Mouse (Mus musculus) c-Kit-positive CD71-positive TER-119-negative erythroid progenitor cells, embryonic 14.5 days (primary cell): ENCODE data around the gene Gm11992.

Experiments used
- DNase-seq: peaks from one replicate; pipeline ENCODE4 v3.0.0-alpha.2; 2013; ENCODE audit warnings: low read depth

The Gm11992 gene

DNA sequence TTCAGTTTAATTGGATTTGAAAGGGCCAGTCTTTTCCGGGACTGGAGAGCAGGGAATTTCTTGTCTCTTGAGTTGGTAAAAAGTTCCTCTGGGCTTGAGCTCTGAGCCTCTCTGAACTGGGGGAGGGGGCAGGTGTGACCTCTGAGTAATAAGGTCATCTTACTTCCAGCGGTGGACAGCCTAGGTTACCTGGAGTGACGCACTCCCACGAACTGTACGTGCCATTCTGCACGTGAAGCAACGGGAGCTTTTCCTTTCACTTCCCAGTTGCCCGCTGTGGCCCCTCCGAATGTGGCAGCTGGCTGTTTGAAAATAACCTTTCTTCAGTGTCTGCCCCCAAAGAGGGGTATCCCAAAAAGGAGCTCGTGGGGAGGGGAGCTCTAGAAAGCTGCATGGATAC, 67.7 kb downstream of the Gm11992 start:
- no peak for DNase-seq

DNA sequence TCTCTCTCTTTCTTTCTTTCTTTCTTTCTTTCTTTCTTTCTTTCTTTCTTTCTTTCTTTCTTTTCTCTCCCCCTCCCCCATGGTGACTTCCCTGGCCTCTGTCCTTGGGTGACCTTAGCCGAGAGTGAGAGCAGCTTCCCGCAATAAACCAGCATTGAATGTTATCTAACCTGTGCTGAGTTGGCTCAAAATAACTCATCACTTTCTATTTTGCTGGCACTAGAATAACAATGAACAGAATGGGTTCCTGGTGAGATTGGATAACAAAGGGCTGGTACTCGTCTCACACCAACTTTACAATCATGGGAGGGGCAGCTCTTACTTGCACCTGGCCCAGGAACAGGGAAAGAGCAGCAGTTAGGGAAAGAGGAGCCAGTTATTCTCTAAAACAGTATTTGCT, 68.5 kb downstream of the Gm11992 start:
- no peak for DNase-seq

DNA sequence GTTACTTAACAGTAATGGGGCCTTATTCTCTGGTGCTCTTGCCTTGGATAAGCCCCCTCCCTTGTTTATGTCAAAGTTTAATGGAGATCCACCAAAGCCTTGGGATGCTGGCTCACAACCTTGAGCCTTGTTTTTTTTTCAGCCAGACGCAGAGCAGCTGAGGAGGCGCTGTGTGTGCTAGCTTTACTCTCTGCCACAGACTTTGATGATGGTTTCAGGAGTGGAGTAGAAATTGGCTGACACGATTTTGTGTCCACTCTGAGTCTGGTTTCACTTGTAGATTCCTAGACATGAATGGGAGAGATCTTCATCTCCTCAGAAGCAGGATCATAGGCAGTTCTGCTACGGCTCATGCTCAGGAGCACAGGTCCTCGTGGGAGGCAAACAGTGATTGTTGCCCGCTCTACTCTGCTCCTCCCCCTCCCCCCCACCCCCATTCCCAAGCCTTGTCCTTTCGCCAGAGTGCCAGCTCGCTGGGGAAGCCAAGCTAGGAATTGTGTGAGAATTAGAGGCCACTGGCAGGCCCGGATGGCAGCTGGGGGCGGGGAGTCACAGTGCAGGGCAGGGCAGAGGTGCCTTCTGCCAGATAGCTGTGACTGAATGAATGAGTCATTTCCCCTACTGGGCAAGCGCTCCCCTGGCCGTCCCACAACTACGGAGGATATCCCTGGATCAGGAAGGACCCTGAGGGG, 69.1 kb downstream of the Gm11992 start:
- no peak for DNase-seq

DNA sequence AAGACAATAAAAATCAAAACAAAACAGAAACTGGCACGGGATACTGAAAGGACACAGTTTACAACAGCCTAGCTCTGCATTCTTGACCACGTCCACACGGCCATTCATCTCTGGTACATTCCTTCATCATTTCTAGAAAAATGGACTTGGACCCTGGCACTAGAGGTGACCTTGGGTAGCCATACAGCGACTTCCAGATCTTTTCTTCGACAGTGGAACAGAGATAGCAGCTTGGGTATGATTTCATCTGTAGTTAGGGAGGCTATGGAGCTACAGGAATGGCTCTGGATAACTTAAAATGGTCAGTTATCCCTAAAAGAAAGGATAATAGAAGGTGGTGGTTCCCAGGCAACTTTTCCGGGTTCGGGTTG, 69.6 kb downstream of the Gm11992 start, which contains the start of gene Upp1:
Gene Upp1 (plus strand): TSS at position 54 of the 371 bp plus-strand sequence.
- no peak for DNase-seq

DNA sequence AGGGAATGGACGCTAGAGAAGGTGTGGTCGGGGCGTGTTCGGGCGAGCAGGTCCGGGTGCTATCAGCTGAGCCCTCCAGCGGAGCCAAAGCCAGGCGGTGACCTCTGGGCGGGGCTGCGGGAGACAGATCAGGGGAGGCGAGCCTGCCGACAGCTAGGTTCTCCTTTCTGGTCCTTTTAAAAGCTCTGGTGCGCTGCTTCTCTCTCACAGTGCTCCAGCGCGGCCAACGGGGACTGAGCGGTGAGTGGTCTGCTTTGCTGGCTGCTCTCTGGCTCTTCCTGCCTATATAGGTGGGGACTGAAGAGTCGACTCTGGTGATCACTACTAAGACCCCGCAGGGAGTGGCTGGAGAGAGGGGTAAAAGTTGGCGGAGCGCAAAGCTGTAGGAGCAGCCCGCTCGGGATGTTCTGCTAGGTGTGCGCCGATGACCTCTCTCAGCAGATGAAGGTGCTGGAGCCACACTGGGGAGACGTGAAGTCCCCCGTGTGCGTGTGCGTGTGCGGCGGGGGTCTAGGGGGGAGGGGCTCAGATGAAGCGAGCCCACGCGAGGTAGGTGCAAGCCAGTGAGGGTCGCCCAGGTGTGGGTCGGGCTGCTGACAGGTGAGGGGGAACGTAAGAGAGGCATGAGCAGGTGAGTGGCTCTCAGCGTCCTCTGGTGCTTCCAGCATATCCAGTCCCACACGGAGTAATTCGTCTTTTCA, 70.2 kb downstream of the Gm11992 start:
- peak; percentile 4 for DNase-seq
